In the genomic region with DNA sequence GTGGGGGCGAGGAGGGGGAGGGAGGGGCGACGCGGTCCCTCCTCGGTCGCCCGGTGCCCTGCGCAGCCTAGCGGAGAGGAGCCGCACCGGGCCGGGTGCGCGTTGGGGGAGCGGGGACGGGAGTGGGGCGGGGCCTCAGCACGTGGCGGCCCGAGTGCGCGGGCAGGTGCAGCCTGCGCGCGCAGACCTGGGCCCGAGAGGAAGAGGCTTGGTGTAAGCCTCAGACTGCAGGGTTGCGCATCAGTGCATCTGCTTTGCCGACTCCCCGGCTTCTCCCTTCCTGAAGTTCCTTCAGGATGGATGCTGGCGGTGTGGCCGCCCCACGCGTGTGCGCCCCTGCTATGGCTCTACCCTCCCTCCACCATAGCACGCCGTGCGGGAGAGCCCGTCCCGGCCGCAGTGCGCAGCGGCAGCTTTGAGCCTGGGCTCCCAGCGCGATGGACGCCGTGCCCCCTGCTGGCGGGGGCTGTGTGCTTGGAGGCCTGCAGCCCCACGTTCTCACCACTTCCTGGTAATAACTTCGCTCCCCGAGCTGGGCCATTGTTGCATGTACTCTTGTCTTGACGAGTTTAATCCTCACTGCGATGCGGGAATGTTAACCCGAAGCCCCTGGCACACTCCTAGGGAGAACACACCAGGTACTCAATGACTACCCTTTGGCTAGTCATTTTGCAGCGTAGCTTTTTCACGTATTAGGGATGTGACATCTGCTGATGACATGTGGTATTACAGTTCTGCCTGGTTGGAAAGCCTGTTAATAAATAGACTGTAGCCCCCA, we compare ENCODE assay signal across 8 mouse cellular contexts. TPM values are rescaled to one million over a fixed set of nuclear protein-coding genes. Genes with fewer than 3 reads are reported as not detected.
A peak's percentile ranks its signal among the peaks of the same experiment; 100 is the strongest.
DNase-seq lines count a peak whose midpoint lies in the region; ATAC-seq lines count a peak whose summit lies in the region.

A gene (minus strand): TSS at position 103 of the 778 bp plus-strand sequence.

- H3K27me3 ChIP-seq in hindbrain, embryonic 16.5 days (replicated peaks; ENCODE audit: control insufficient read depth, insufficient read depth, low read length) = no peaks in the 10 kb centered on the region

- H3K4me1 ChIP-seq in hindbrain, embryonic 16.5 days (ENCODE audit: control insufficient read depth, insufficient read depth, low read depth, low read length) = peaks cover 27% of the 10 kb centered on the region

- under 1% methylated on average over 26 of the region's 56 CpGs for WGBS in hindbrain, embryonic 16.5 days

- no peaks in the 10 kb centered on the region for H3K9me3 ChIP-seq in hindbrain, embryonic 16.5 days (ENCODE audit: control insufficient read depth, low read length)

- peak; percentile 74 for DNase-seq in adipocyte (ENCODE audit: low spot score)
- peak; percentile 52 to 74 for DNase-seq in cerebellum, postnatal 4 days (ENCODE audit: low spot score in 2 of 2)
- peak; percentile 82 for DNase-seq in gastrocnemius, adult 18-20 months (ENCODE audit: low spot score)
- DNase-seq in left cerebral cortex, adult 18-20 months (ENCODE audit: low spot score in 2 of 2) = peak; percentile 75 to 82
- peak; percentile 89 to 90 for DNase-seq in lung, postnatal 4 days
- peak; percentile 79 for DNase-seq in right cerebral cortex, adult 18-20 months
- peak; percentile 82 for DNase-seq in urinary bladder, postnatal 14 days (ENCODE audit: low spot score)

- peak within 1 kb of the TSS; percentile 80 for H3K9ac ChIP-seq in hindbrain, embryonic 16.5 days (ENCODE audit: low read depth, low read length)

- peak within 1 kb of the TSS; percentile 89 for H3K27ac ChIP-seq in hindbrain, embryonic 16.5 days (ENCODE audit: low read depth, low read length)

- H3K36me3 ChIP-seq in hindbrain, embryonic 16.5 days (ENCODE audit: control insufficient read depth, insufficient read depth, low read length) = no peaks in the 10 kb centered on the region

- ATAC-seq in hindbrain, embryonic 16.5 days = peak; percentile 89

- H3K4me2 ChIP-seq in hindbrain, embryonic 16.5 days (ENCODE audit: low read length) = peak within 1 kb of the TSS; percentile 90

- peak within 1 kb of the TSS; percentile 83 for H3K4me3 ChIP-seq in hindbrain, embryonic 16.5 days (ENCODE audit: low read length)

RNA-seq across cellular contexts. Expression of the gene that starts here (rescaled TPM):
- 10 to 100 TPM; 30.1 to 34.5 TPM for total RNA-seq in gastrocnemius, adult 18-20 months (2021)
- polyA plus RNA-seq in hindbrain, embryonic 16.5 days (2015; fragmentation: Nextera tagmentation; extraction: Ambion mirVana) = 9.0 and 10.9 TPM in 2 replicates
- 10 to 100 TPM; 19.1 to 24.0 TPM for total RNA-seq in left cerebral cortex, adult 18-20 months (2021)

Comparison
In these comparisons a context has a peak if more than half of its experiments do, and no peak if none do; other contexts are left out.
1. Peak in every context shown above with its lines: DNase-seq, ATAC-seq, H3K4me3 ChIP-seq and H3K27ac ChIP-seq.